Mouse (Mus musculus) cerebellum, postnatal 25 days (tissue): ENCODE measurements at regions not wholly inside any gene's neighbourhood (a gene's known extent, or its start where the extent isn't known, plus 50 kb on each side); places are given as distances from the start of the nearest gene placed in this dataset.

Experiments used
- DNase-seq, 2 experiments: peaks; one replicate each; pipeline ENCODE4 v3.0.0; 2021; ENCODE audit warnings: mixed read lengths in 2 of 2

DNA sequence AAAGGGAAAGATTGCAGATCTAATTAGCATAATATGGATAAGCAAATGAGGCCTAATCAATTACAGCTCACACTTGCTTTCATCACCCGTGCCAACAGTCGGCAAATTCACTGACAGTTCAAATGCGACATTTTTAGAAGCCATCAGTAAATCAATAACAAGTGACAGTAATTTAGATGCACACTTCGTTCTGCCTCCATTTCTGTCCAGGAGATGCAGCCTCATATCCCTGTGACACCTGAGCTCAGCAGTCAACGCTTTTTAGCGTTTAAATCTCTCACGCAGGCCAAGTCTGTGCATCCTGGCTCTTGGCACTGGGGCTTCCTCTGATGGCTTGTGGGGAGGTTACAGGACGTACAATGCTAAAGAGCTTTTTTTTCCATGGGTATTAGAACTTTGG, 218.0 kb downstream of the Nuf2 start:
- DNase-seq, result no peak

DNA sequence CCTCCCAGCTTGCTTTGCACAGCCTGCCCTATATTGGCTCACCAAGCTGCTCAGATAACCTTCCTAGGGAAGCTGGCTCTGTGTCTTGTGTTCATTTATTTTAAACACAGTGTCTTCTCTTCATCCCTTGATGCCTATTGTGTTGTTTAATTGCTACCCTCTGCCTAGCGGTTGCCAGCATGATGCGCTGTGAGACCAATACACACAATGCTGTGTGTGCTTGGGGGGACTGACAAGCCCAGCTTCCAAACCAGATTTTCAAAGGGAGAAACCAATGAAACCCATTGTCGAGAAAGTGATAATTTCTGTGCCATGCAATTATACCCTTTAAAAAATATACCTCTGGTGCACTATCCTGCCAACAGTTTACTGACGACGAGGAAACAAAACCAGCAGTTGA, 247.8 kb downstream of the Nuf2 start:
- no peak for DNase-seq

DNA sequence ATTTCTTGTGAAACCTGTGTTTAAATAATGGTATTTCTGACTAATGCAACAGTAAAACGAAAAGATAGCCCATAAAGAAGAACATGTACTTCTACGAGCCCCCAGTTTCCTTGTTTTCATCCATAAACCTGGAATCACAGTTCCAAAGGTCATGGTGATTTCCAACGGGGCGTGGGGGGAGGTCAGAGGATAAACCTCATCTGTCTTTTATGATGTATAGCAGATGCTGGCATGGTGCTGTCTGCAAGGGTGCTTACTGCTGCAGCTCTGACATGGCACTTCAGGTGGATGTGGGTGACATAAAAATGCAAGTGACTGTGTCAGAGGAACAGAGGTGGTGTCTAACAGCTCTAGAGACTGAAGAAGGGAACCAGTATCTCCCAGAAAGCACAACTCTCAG, 260.5 kb downstream of the Nuf2 start:
- DNase-seq, result no peak

DNA sequence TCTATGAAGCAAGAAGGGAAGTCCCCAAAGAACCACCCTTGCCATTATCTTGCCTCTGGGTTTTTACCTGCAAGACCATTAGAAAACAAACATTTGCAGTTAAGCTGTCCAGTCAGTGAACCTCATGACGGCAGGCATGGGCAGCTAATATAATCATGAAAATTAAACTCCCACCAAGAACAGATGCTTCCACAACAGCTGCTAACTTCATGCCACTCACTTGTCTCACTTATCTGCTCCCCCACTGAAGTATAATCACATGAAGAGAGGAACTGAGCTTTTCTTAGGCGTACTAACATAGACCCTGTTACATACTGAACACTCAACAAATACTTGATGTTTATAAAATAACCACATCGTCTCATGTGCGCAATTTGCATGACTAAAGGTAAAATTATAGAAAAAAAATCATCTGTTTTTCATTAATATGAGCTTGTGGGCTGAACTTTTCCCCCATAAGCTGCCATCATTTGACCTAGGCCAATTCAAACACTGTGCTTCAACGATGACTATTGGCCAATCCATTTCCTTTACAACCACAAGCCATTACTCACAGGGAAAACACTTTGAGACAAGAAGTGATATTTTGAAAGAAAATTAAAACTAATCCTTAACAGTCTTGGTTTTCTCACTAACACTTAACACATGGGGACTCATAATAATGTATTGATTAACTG, 267.1 kb downstream of the Nuf2 start:
- no peak for DNase-seq

DNA sequence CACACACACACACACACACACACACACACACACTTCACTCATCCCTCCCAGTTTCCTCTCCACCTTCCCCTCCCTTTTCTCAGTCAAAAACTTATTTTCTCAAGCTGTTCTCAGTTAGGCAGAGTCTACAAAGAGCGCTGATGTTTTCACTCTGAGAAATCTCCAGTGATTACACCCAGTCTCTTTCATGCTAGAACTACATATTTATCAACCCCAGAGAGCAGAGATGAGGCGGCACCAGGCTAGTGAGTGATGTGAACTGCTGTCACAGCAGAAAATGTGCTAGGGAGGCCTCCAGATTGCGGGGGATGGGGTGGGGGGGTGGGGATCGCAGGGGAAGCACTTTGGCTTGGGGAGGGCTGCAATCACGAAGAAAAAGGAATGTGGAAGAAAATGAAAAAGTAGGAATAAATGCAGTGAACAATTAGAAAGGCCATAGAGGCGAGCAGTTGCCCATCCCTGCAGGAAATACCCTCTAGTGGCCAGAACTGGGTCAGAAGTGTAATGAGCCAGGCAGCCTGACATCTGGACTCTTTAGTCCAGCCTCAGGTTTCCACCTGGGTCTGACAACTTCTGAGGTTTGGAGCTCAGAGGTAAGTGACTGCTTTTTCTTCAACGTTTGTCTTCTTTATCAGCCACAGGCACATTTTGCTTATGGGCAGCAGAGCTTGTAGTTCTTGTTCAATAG, 276.9 kb downstream of the Nuf2 start:
- DNase-seq, result peak in 1 of 2 experiments; percentile 4

DNA sequence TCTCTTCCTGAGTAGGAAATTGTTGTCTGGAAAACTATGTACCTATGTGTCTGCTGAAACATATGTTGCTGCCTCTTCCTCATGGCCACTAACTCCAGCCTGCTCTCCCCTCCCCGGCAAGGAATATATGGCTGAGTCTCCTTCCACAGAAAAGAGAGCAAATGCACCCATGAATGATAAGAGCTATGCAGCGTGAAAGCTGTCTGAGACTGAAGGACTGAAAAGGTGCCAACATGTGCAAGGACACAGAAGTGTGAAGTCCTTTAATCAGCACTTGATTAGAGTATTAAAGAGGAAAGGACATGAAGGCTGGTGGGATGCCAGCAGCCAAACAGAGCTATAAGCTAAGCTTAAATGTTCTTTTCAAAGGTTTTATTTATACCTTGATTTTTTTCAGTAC, 279.1 kb downstream of the Nuf2 start:
- DNase-seq, result no peak

DNA sequence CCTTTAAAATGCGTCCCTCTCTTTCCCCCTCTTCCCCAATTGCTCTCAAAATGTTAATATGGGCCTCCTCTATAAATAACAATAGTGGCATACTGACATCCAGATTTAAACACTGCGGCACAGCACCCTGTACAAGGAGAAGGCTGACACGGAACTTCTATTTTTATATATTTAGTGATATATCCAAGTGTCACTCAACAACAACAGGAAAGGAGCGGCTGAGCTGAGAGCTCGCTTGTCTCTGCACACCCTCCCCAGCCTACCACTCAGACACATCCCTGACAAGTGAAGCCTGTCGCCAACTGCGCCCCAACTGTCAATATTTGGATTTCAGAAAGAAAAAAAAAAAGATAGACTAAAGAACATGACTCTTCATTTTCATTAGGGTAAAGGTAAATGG, 282.2 kb downstream of the Nuf2 start:
- DNase-seq, result no peak

DNA sequence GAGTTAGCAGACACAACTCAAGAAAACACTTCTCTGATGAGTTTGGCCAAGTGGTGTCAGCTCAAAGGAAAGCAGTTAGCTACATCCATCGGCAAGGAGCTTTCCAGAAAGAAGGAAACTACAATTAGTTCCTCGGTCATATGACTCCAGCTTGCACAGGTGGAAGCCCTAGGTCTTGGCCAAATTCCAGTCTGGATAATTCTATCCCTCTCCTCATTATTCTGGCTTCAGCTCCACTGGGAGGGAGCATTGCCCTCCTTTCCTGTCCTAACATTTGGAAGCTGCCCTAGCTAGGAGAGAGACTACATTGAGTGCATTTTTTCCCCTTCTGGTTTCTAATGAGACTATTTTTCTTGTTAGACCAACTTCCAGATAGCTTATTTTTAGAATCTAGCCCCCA, 290.9 kb downstream of the Nuf2 start:
- peak in 1 of 2 experiments; percentile 23 for DNase-seq

DNA sequence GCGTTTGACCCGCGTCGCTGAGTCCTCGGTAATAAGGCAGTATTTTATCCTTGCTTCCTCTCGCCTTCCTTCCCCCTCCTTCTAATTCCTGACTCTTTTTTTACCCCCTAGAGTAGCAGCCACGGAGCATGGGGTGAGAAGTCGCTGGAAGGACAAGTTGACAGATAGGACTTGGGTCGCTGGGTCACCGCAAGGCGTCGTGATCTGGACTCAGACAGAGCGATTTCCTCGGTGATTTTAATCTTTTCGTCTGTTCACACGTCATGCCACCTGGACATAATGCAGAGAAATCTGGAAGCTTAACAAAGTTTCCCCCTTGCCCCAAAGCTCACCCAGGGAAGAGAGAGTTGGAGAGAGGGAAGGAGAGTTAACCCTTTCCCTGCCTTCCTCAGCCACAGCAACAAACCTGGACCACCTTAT, 292.6 kb downstream of the Nuf2 start:
- no peak for DNase-seq

DNA sequence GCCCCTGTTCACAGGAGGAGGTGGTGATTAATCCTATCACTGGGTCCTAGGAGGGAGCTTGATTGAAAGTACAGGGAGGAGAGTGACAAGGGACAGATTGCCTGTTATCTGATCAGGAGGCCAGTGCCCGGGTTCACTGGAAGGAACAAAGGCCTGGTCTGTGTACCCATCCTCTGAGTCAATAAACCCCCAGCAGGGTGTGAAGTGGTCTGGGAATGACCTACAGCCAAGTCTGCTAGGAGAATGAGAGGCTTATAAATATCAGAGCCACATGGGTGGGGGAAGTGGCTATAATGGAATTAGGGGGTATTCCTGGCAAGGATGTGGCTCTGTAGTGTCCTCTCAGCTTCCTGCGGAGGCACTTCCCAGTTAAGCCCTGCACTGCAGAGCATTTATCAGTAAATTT, 296.0 kb downstream of the Nuf2 start:
- no peak for DNase-seq

DNA sequence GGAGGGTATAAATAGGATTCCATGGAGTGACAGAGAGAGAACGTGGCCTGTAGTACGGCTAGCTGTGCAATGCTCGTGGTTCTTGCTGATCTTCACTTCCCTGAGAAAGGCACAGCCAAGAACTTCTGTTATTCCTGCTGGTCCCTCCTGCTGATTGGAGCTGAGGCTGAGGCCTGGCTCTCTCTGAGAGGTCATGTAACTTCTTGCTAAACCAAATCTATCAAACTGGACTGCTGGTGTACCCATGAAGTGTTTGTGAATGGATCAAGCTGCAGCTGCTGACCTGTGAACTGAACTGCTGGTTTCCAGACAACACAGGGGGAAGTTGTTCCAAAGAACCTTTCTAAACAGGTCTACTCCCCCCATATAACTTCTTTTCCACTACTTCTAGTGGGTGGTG, 297.9 kb downstream of the Nuf2 start:
- no peak for DNase-seq

DNA sequence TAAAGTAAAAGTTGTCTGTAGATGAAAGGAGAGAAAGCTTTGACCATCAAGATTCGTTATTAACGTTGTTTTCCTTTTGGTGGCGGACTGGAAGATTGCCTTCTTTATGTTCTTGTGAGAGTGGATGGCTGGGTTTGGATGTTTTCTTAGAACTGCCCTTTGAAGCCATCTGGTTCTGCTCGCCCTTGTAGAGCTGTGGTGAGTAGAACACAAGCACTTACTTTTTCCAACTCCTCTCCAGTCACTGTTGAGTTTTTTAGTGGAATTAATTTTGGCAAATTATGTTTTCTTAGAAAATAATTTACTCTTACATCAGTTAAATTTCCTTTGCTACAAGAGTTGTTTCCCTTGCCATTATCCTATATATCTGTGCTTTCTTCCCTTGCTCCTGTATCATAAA, 301.2 kb downstream of the Nuf2 start:
- no peak for DNase-seq

DNA sequence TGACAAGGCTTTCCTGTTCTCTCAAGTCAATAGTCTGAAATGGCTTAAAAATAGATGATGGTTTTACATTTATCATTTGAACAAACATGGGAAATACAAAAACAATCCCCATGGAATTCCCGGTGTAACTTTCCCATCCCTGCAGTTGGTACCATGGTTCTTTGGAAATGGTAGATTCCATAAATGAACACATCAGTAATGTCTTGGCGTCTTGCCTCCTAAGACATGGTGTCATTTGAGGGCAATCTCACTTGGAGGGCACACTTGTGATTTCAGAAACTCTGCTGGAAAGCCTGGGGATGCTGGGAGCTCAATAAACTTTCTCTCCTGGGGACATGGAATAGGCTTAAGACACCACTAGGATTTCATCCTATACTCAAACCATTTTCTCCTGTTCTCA, 306.8 kb downstream of the Nuf2 start:
- DNase-seq, result no peak

DNA sequence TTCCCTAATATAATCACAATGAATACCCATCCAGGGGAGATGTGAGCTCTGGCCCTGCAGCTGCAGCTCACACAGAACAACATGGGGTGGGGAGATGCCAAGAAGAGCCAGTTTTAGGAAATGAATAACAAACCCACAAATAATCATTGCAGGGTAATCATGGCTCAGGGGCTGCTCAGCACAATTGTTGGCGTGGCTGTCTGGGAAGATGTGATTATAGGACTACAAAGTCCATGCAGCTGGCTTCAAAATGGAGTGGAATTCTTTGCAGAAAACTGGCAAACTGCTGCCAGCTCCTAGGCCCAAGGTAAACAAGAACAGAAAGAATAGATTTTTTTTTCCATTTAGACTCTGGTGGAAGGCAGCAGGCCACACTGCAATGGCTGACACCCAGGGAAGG, 343.6 kb downstream of the Nuf2 start:
- no peak for DNase-seq

DNA sequence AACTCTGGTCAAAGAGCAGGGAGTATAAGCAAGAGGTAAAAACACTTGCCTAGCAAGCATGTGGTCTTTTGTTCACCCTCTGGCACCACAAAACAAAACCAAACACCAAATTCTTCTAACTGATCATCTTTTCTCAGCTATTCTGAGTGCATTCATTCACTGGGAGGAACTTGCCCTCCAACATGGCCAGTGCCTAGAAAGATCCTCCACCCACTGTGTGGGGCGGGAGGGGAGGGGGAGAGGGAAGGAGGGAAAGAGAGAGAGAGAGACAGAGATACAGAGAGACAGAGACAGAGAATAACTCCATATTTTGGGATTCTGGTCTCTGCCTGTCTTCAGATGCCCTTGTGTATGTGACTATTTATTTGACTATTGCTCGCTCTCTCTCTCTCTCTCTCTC, 360.9 kb downstream of the Nuf2 start:
- DNase-seq, result no peak

DNA sequence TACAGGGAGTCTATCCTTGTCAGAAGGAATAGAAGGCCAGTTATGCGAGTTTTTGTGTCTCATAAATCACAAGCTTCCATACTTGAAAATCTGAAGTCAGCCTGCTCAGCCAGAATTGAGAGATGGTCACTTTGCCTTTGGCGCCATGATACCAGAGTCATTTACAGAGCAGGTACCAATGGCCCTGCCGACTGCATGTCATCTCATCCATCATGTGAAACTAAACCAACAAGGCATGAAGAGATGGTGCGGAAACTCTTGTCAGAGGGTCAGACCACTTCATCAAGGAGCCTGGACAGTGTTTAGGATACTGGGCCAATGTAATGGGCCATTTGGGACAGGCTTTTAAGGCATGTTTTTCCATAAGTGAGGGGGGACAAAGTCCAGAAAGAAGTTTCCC, 363.2 kb downstream of the Nuf2 start:
- DNase-seq, result no peak

DNA sequence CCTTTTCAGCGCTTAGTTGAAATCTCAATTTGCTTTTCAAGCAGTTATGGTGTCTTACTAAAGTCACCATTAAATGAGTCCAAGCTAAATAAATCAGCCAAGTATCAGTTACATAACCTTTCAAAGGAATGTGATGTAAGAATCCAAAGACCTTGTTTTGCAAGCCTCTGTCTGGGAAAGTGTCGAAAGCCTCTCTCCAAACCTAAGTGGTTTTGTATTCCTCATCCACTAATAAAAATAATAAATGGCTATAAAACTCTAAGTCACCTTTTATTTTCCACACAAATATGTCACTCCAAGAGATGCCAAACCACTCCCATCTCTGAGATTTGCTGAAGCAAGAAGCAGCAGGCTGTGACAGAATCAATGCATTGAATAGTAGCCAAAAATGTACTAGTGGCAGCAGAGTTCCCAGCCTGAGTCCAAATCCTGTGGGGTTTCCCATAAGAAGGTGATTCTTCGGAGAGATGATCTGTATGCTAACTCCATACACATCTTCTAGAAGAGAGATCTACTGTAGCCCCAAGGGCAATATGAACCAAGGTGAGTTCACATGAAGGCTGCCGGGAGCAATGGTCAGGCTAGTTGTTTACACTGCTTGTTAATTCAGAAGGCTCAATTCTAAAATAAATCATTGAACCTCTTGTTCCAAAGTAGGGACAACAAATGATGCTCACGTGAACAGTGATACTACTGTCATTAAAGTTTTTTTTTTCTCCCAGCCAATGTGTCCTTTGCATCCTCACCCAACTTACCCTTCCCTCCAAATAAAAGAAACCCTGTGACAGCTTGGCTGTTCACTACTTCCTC, 365.0 kb downstream of the Nuf2 start:
- no peak for DNase-seq

DNA sequence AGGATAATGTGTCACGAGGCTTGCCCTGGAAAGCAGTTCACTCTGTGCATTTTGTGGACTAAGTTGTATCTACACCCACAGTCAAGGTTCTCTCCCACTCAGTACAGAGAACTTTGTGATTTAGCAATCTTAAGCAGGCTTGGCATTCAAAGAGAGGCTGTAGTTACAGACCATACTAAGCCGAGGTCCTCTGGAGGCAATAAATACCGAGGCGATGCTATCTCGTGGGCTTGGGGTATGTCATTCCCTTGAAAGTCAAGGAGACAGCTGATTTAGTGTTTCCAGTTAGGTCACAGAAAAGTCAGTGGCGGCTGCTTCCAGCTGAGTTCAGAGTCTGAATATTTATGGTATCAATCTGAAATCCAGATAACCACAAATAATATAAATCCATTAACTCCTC, 370.4 kb downstream of the Nuf2 start:
- DNase-seq, result no peak

DNA sequence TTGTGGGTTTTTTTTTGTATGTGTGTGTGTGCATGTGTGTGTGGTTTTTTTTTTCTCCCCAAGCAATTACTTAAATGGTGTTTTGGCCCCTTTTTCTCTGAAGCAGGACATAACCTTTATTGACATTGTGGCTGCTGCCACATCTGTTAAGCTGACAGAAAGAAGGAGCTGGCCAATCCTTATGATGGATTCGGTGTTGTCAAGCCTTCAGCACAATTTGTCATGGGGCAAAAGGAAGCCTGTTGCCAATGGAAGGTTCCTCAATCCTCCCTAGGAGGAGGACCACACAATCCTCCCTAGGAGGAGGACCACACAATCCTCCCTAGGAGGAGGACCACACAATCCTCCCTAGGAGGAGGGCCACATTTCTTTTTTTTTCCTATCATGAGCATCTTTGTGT, 371.0 kb downstream of the Nuf2 start:
- DNase-seq, result no peak

DNA sequence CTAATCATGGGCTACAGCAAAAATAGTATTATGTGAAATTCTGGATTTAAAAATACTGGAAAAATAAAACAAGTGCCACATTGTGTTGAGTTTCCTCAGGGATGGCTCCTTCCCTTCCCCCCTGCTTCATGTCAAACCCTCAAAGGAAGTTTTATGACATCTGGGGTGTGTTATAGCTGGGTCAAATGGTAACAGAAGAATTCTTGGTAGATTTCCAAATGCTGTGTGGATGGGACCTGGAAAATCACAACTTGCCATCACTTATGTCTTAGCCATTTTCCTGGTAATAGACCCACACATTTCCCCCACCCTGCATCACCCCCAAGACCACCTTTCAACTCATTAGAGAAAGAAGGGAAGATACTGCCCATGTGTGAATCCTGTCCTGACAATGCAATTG, 371.5 kb downstream of the Nuf2 start:
- DNase-seq, result no peak

DNA sequence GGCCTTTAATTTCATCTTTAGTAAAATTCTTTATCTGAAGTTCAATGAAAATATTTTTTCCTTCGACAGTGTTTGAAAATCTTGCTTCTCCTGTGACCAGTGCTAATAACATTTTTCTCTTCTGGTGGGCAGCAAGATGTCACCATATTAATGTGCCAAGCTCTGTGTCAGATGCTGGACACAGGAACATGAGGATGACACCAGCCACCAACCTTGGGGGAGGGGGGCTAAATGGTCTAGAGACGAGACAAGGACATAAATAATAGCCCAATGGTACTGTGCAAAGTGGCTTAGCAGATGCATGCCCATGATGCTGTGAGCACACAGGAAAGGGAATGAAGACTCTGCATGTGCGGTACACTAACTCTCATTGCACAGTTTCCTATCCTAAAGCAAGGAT, 373.8 kb downstream of the Nuf2 start:
- DNase-seq, result no peak

DNA sequence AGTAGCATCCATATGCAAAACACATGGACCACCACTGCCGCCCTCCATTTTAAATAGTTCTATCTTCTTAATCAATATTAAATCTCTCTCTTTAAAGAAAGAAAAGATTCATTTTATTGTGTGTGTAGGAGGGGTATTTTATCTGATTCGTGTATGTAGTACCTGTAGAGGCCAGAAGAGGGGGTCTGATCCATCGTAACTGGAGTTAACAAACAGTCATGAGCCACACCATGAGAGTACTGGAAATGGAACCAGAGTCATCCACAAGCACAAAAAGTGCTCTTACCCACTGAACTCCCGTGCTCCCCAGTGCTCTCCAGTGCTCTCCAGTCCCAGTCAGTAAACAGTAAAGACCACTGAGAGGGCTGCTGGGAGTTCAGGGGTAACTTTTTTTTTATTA, 374.4 kb downstream of the Nuf2 start:
- no peak for DNase-seq

DNA sequence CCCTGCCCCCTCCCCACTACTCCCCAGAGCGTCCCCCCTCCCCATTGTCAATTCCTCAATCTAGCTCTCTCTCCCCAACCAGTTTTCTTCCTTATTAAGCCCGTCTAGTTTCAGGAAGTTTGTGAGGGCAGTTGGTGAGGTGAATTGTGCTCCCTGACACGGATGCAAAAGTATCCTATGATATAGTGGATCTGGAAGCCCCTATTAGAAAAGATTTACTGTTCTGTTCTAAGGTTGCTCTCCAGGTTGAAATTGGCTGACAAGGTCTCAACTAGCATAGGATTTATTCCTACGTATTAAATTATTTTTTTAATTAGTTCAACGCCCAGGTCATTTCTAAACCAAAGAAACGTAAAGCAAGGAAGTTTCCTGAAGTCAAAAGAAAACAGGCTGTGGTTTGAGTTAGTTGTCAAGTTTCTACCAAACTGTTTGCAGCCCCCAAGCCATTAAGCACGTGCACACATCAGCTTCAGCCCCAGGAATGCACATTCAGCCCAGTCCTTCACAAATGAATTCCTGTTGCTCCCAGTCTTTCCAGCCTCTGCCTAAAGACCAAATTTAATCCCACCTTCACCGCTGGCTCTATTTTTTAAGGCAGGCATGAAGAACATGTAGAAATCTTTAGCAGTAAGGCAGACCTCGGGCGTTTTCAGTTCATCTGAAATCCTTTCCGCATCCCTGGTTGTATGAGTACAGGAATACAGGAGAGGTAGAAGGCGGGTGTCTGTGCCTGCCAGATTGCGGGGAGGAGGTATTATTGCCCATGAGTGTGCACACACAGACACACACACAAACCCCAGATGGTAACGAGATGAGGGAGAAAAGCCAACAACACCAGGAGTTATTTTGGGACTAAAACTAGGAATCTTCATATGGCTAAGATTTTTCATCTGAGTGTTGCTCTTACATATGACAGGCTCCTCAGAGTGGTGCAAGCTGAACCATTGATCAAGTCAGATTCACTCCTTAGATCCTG, 375.5 kb downstream of the Nuf2 start:
- peak in 1 of 2 experiments; percentile 6 for DNase-seq
